Mouse (Mus musculus) limb, embryonic 12.5 days (tissue): Measurements from ENCODE around the gene Cdh23. TPM values are rescaled to one million over a fixed set of nuclear protein-coding genes. Genes with fewer than 3 reads are reported as not detected.

Source experiments
- ATAC-seq: fragments of 200-750 bp; cut with Nextera tagmentation; 2 replicates; pipeline ENCODE4 v1.8.0; 2017; ENCODE audit warnings: low read depth, moderate TSS enrichment; ENCODE audit not compliant: insufficient number of reproducible peaks, insufficient read depth, low FRiP score, low TSS enrichment
- H3K27ac ChIP-seq: fragments of 300-500 bp; sonication (generic); 2 replicates; pipeline ENCODE4 v1.5.1; 2016; ENCODE audit warnings: mild to moderate bottlenecking, moderate library complexity
- H3K27me3 ChIP-seq: fragments of 300-500 bp; sonication (generic); 2 replicates; pipeline ENCODE4 v1.6.1; 2016; ENCODE audit warnings: mild to moderate bottlenecking, moderate library complexity
- H3K36me3 ChIP-seq: fragments of 300-500 bp; sonication (generic); 2 replicates; pipeline ENCODE4 v1.6.1; 2016; ENCODE audit warnings: mild to moderate bottlenecking, moderate library complexity
- H3K4me1 ChIP-seq: fragments of 300-500 bp; sonication (generic); replicated peaks from 2 replicates; pipeline ENCODE4 v1.6.1; 2016
- H3K4me2 ChIP-seq: fragments of 300-500 bp; sonication (generic); 2 replicates; pipeline ENCODE4 v1.6.1; 2016; ENCODE audit warnings: mild to moderate bottlenecking, moderate library complexity
- H3K4me3 ChIP-seq: fragments of 300-500 bp; sonication (generic); replicated peaks from 2 replicates; pipeline ENCODE4 v1.5.1; 2016; ENCODE audit warnings: mild to moderate bottlenecking
- H3K9ac ChIP-seq: fragments of 300-500 bp; sonication (generic); replicated peaks from 2 replicates; pipeline ENCODE4 v1.6.1; 2016; ENCODE audit warnings: mild to moderate bottlenecking, moderate library complexity
- H3K9me3 ChIP-seq: fragments of 300-500 bp; sonication (generic); 2 replicates; pipeline ENCODE4 v1.6.1; 2016; ENCODE audit warnings: mild to moderate bottlenecking, moderate library complexity
- WGBS: fragments of 180-500 bp; shearing (Covaris S2); methylation state at CpG from one replicate; pipeline ENCODE4 v1.1.7; 2016; 5-methylcytosine and 5-hydroxymethylcytosine counted together
- polyA plus RNA-seq: library from polyadenylated mRNA; unstranded; fragments of >200 nt; fragmentation: Nextera tagmentation; extraction: Ambion mirVana; gene quantifications from 2 replicates; pipeline ENCODE4 v1.2.1, GENCODE M21; 2016

Gene Cdh23
- polyA plus RNA-seq, 1 experiment from 2014 or later = 0.34 TPM

- H3K4me1 ChIP-seq = peaks cover 6% of the 10 kb centered on the region; the same call in 1 of the 2 replicates
- no peak overlapping the region for H3K9ac ChIP-seq
- no peaks in the 10 kb centered on the region for H3K36me3 ChIP-seq
- no peak overlapping the region for H3K27ac ChIP-seq
- WGBS = 63% methylated on average over 6 of the region's 6 CpGs
- no peak for ATAC-seq
- no peaks in the 10 kb centered on the region for H3K27me3 ChIP-seq
- H3K9me3 ChIP-seq = no peaks in the 10 kb centered on the region
- no peak overlapping the region for H3K4me2 ChIP-seq
- H3K4me3 ChIP-seq = no peak overlapping the region
Observed at GRCm38 (mm10) chr10:60271015-60271414, 425.3 kb downstream of the Cdh23 start.

- WGBS = 76% methylated on average over 13 of the region's 13 CpGs
- no peaks in the 10 kb centered on the region for H3K36me3 ChIP-seq
- no peaks in the 10 kb centered on the region for H3K9me3 ChIP-seq
- no peak overlapping the region for H3K27ac ChIP-seq
- H3K4me3 ChIP-seq = no peak overlapping the region
- H3K4me1 ChIP-seq = peaks cover 6% of the 10 kb centered on the region; the same call in 1 of the 2 replicates
- H3K4me2 ChIP-seq = no peak overlapping the region
- no peak overlapping the region for H3K9ac ChIP-seq
- no peaks in the 10 kb centered on the region for H3K27me3 ChIP-seq
- no peak for ATAC-seq
Observed at GRCm38 (mm10) chr10:60269141-60270064, 426.9 kb downstream of the Cdh23 start.

GRCm38 (mm10) chr10:60268738-60269137, 427.6 kb downstream of the Cdh23 start:
- no peak overlapping the region for H3K4me2 ChIP-seq
- ATAC-seq = no peak
- 89% methylated on average over 11 of the region's 11 CpGs for WGBS
- no peak overlapping the region for H3K4me3 ChIP-seq
- H3K4me1 ChIP-seq = peaks cover 6% of the 10 kb centered on the region; the same call in 1 of the 2 replicates
- H3K27ac ChIP-seq = no peak overlapping the region
- no peak overlapping the region for H3K9ac ChIP-seq
- H3K9me3 ChIP-seq = no peaks in the 10 kb centered on the region
- no peaks in the 10 kb centered on the region for H3K27me3 ChIP-seq
- no peaks in the 10 kb centered on the region for H3K36me3 ChIP-seq

- Histone ChIP-seq H3K27me3 (no peaks in the 10 kb centered on the region), H3K9me3 (no peaks in the 10 kb centered on the region), H3K4me2 (no peak overlapping the region), H3K4me3 (no peak overlapping the region), H3K36me3 (no peaks in the 10 kb centered on the region), H3K9ac (no peak overlapping the region), H3K4me1 (peaks cover 9% of the 10 kb centered on the region), H3K27ac (no peak overlapping the region)
- 84% methylated on average over 8 of the region's 8 CpGs for WGBS
- ATAC-seq = no peak
Observed at GRCm38 (mm10) chr10:60266842-60267401, 429.4 kb downstream of the Cdh23 start.

GRCm38 (mm10) chr10:60265252-60265651, 431.0 kb downstream of the Cdh23 start:
- no peaks in the 10 kb centered on the region for H3K27me3 ChIP-seq
- peaks cover 9% of the 10 kb centered on the region for H3K4me1 ChIP-seq
- no peak overlapping the region for H3K4me3 ChIP-seq
- H3K9ac ChIP-seq = no peak overlapping the region
- no peaks in the 10 kb centered on the region for H3K9me3 ChIP-seq
- H3K4me2 ChIP-seq = no peak overlapping the region
- 81% methylated on average over 10 of the region's 10 CpGs for WGBS
- H3K27ac ChIP-seq = no peak overlapping the region
- no peaks in the 10 kb centered on the region for H3K36me3 ChIP-seq
- ATAC-seq = no peak

- no peak overlapping the region for H3K4me3 ChIP-seq
- H3K27me3 ChIP-seq = no peaks in the 10 kb centered on the region
- no peak overlapping the region for H3K9ac ChIP-seq
- no peak overlapping the region for H3K27ac ChIP-seq
- no peaks in the 10 kb centered on the region for H3K9me3 ChIP-seq
- WGBS = 77% methylated on average over 7 of the region's 7 CpGs
- H3K36me3 ChIP-seq = no peaks in the 10 kb centered on the region
- H3K4me1 ChIP-seq = peaks cover 9% of the 10 kb centered on the region
- H3K4me2 ChIP-seq = no peak overlapping the region
- no peak for ATAC-seq
Observed at GRCm38 (mm10) chr10:60263351-60263750, 432.9 kb downstream of the Cdh23 start.

- peaks cover 9% of the 10 kb centered on the region for H3K4me1 ChIP-seq
- H3K27me3 ChIP-seq = no peaks in the 10 kb centered on the region
- H3K27ac ChIP-seq = peak overlapping the region; percentile 66; the same call in 1 of the 2 replicates
- H3K4me3 ChIP-seq = no peak overlapping the region
- no peak overlapping the region for H3K4me2 ChIP-seq
- no peaks in the 10 kb centered on the region for H3K36me3 ChIP-seq
- H3K9ac ChIP-seq = no peak overlapping the region
- WGBS = 54% methylated on average over 3 of the region's 3 CpGs
- no peaks in the 10 kb centered on the region for H3K9me3 ChIP-seq
- ATAC-seq = no peak
Observed at GRCm38 (mm10) chr10:60262386-60262785, 433.9 kb downstream of the Cdh23 start.

- H3K27me3 ChIP-seq = no peaks in the 10 kb centered on the region
- no peaks in the 10 kb centered on the region for H3K36me3 ChIP-seq
- ATAC-seq = no peak
- H3K9ac ChIP-seq = no peak overlapping the region
- no peak overlapping the region for H3K4me2 ChIP-seq
- no peaks in the 10 kb centered on the region for H3K9me3 ChIP-seq
- 36% methylated on average over 5 of the region's 5 CpGs for WGBS
- H3K27ac ChIP-seq = no peak overlapping the region
- peaks cover 9% of the 10 kb centered on the region for H3K4me1 ChIP-seq
- H3K4me3 ChIP-seq = no peak overlapping the region
Observed at GRCm38 (mm10) chr10:60261530-60261929, 434.8 kb downstream of the Cdh23 start.

- Histone ChIP-seq H3K4me3 (no peak overlapping the region), H3K4me2 (no peak overlapping the region), H3K27ac (no peak overlapping the region), H3K9me3 (no peaks in the 10 kb centered on the region), H3K27me3 (no peaks in the 10 kb centered on the region), H3K36me3 (no peaks in the 10 kb centered on the region), H3K9ac (no peak overlapping the region), H3K4me1 (peaks cover 9% of the 10 kb centered on the region)
- no peak for ATAC-seq
- WGBS = 84% methylated on average over 5 of the region's 5 CpGs
Observed at GRCm38 (mm10) chr10:60260557-60261294, 435.6 kb downstream of the Cdh23 start.

- Histone ChIP-seq H3K9me3 (no peaks in the 10 kb centered on the region), H3K27me3 (no peaks in the 10 kb centered on the region), H3K9ac (no peak overlapping the region), H3K4me1 (peaks cover 4% of the 10 kb centered on the region), H3K4me2 (no peak overlapping the region), H3K36me3 (no peaks in the 10 kb centered on the region), H3K27ac (no peak overlapping the region), H3K4me3 (no peak overlapping the region)
- no peak for ATAC-seq
- WGBS = 54% methylated on average over 16 of the region's 16 CpGs
Observed at GRCm38 (mm10) chr10:60257261-60257825, 438.9 kb downstream of the Cdh23 start.

GRCm38 (mm10) chr10:60256088-60256487, 440.2 kb downstream of the Cdh23 start:
- H3K9ac ChIP-seq = no peak overlapping the region
- H3K36me3 ChIP-seq = no peaks in the 10 kb centered on the region
- H3K27me3 ChIP-seq = no peaks in the 10 kb centered on the region
- no peak overlapping the region for H3K27ac ChIP-seq
- no peaks in the 10 kb centered on the region for H3K9me3 ChIP-seq
- H3K4me1 ChIP-seq = no peaks in the 10 kb centered on the region
- no peak overlapping the region for H3K4me3 ChIP-seq
- H3K4me2 ChIP-seq = no peak overlapping the region
- 85% methylated on average over 6 of the region's 6 CpGs for WGBS
- ATAC-seq = no peak
